Mouse (Mus musculus): ENCODE measurements around the gene Mfsd10. TPM values are rescaled to one million over a fixed set of nuclear protein-coding genes. Genes with fewer than 3 reads are reported as not detected.

Mfsd10 gene
- polyA plus RNA-seq, 1 experiment from 2014 or later, result 99.8 TPM

DNA sequence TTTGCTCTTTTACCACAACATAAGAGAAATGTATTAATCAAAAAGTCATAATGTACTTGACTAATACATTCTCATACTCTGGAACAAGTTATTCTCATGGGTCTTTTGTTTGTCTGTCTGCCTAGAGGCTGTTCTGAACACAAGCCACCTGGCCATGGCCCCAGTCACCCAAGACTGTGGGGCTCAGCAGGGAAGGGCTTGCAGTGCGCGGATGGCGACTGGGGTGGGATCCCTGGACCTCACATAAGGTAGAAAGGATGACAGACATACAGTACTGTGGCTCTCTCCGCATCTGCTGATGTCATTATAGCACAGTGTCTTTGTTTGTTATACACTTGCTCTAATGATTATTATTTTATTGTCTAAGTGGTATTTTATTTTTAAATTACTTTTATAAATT, 46.3 kb downstream of the Mfsd10 start:
- H3K4me1 ChIP-seq (ENCODE audit: control insufficient read depth, insufficient read depth, low read length), result peaks cover 5% of the 10 kb centered on the region
- no peak overlapping the region for H3K4me2 ChIP-seq (ENCODE audit: low read depth, low read length)
- no peaks in the 10 kb centered on the region for H3K9me3 ChIP-seq (replicated peaks; ENCODE audit: control insufficient read depth, low read length)
- no peak; the same call in 1 of the 2 replicates for ATAC-seq (replicated peaks; ENCODE audit: extremely low read depth, insufficient read depth, low FRiP score)
- H3K27me3 ChIP-seq (ENCODE audit: control insufficient read depth, insufficient read depth, low read length), result no peaks in the 10 kb centered on the region
- WGBS, result 78% methylated on average over 4 of the region's 4 CpGs
- H3K27ac ChIP-seq (ENCODE audit: low read length), result no peak overlapping the region
- H3K36me3 ChIP-seq (ENCODE audit: control insufficient read depth, insufficient read depth), result no peaks in the 10 kb centered on the region
- no peak overlapping the region for H3K4me3 ChIP-seq (ENCODE audit: low read length)
- H3K9ac ChIP-seq (ENCODE audit: low read length), result no peak overlapping the region

DNA sequence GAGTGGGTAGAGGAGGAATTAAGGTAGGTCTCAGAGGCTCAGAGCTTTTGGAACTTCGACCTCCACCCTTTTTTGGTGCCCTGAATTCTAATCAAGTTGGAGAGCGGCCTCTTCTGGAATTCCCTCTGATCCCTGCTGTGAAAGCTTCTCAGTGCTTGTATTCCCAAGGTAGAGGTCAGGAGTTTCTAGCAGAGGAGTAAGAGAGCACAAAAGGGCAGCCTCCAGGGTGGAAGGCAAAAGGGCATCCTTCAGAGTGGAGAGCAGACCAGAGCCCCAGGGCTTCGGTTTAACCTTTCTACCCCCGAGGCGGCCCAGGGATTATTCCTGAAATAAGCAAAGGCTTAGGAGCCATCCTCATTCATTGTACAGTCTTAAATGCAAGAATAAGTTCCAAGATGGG, 47.0 kb downstream of the Mfsd10 start:
- Histone ChIP-seq H3K9ac (ENCODE audit: low read length) (no peak overlapping the region), H3K4me3 (ENCODE audit: low read length) (no peak overlapping the region), H3K4me1 (ENCODE audit: control insufficient read depth, insufficient read depth, low read length) (peaks cover 5% of the 10 kb centered on the region), H3K36me3 (ENCODE audit: control insufficient read depth, insufficient read depth) (no peaks in the 10 kb centered on the region), H3K4me2 (ENCODE audit: low read depth, low read length) (no peak overlapping the region), H3K27ac (ENCODE audit: low read length) (no peak overlapping the region), H3K27me3 (ENCODE audit: control insufficient read depth, insufficient read depth, low read length) (no peaks in the 10 kb centered on the region), H3K9me3 (replicated peaks; ENCODE audit: control insufficient read depth, low read length) (no peaks in the 10 kb centered on the region)
- WGBS, result 32% methylated on average over 5 of the region's 5 CpGs
- ATAC-seq (replicated peaks; ENCODE audit: extremely low read depth, insufficient read depth, low FRiP score), result no peak

DNA sequence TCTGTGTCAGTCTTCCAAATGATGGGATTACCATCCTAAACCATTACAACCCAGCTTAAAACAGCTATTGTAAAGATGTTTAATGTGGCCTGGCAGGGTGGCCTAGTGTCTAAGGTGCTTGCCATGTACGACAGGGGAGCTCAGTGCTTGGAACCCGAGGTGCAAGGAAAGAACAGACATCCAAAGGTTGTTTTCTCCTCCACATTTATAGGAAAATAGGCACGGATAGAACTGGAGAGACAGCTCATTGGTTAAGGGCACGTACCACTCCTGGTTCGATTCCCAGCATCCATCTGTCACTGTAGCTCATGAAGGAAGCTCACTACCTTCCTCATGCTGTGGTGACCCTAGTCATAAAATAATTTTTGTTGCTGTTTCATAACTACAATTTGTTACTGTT, 49.1 kb downstream of the Mfsd10 start:
- no peaks in the 10 kb centered on the region for H3K9me3 ChIP-seq (replicated peaks; ENCODE audit: control insufficient read depth, low read length)
- WGBS, result 86% methylated on average over 5 of the region's 5 CpGs
- H3K9ac ChIP-seq (ENCODE audit: low read length), result no peak overlapping the region
- no peak for ATAC-seq (replicated peaks; ENCODE audit: extremely low read depth, insufficient read depth, low FRiP score)
- no peak overlapping the region for H3K4me2 ChIP-seq (ENCODE audit: low read depth, low read length)
- H3K36me3 ChIP-seq (ENCODE audit: control insufficient read depth, insufficient read depth), result no peaks in the 10 kb centered on the region
- H3K27me3 ChIP-seq (ENCODE audit: control insufficient read depth, insufficient read depth, low read length), result no peaks in the 10 kb centered on the region
- no peak overlapping the region for H3K27ac ChIP-seq (ENCODE audit: low read length)
- no peak overlapping the region for H3K4me3 ChIP-seq (ENCODE audit: low read length)
- H3K4me1 ChIP-seq (ENCODE audit: control insufficient read depth, insufficient read depth, low read length), result peaks cover 14% of the 10 kb centered on the region

- no peak for ATAC-seq (replicated peaks; ENCODE audit: extremely low read depth, insufficient read depth, low FRiP score)
Measured at GRCm38 (mm10) chr5:34585216-34585615, 51.8 kb downstream of the Mfsd10 start.

More at GRCm38 (mm10) chr5:34585216-34585615, 51.8 kb downstream of the Mfsd10 start:
- H3K4me1 ChIP-seq (ENCODE audit: control insufficient read depth, insufficient read depth, low read length), result peaks cover 25% of the 10 kb centered on the region
- no peak overlapping the region for H3K4me3 ChIP-seq (ENCODE audit: low read length)
- no peaks in the 10 kb centered on the region for H3K27me3 ChIP-seq (ENCODE audit: control insufficient read depth, insufficient read depth, low read length)
- 70% methylated on average over 5 of the region's 5 CpGs for WGBS
- H3K36me3 ChIP-seq (ENCODE audit: control insufficient read depth, insufficient read depth), result no peaks in the 10 kb centered on the region
- no peak overlapping the region for H3K4me2 ChIP-seq (ENCODE audit: low read depth, low read length)
- H3K9me3 ChIP-seq (replicated peaks; ENCODE audit: control insufficient read depth, low read length), result no peaks in the 10 kb centered on the region
- no peak overlapping the region for H3K9ac ChIP-seq (ENCODE audit: low read length)
- H3K27ac ChIP-seq (ENCODE audit: low read length), result no peak overlapping the region

Other genes with a start within 250 kb of the Mfsd10 start
- 18.2 and 19.5 TPM in 2 replicates for gene Tnip2, start 123.2 kb downstream of the Mfsd10 start, polyA plus RNA-seq (2015; fragmentation: Nextera tagmentation; extraction: Ambion mirVana)
- gene Sh3bp2, start 111.4 kb downstream of the Mfsd10 start, polyA plus RNA-seq (2015; fragmentation: Nextera tagmentation; extraction: Ambion mirVana), result 3.9 and 4.6 TPM in 2 replicates
- gene Add1, start 63.5 kb downstream of the Mfsd10 start, polyA plus RNA-seq (2015; fragmentation: Nextera tagmentation; extraction: Ambion mirVana), result 158 and 160 TPM in 2 replicates
- gene Nop14, start 22.9 kb upstream of the Mfsd10 start, polyA plus RNA-seq (2015; fragmentation: Nextera tagmentation; extraction: Ambion mirVana), result 14.2 and 17.6 TPM in 2 replicates
- gene Grk4, start 23.2 kb upstream of the Mfsd10 start, polyA plus RNA-seq (2015; fragmentation: Nextera tagmentation; extraction: Ambion mirVana), result 2.2 and 2.5 TPM in 2 replicates
- 7.4 and 7.8 TPM in 2 replicates for gene Htt, start 124.5 kb upstream of the Mfsd10 start, polyA plus RNA-seq (2015; fragmentation: Nextera tagmentation; extraction: Ambion mirVana)

Data from heart, embryonic 16.5 days (tissue).